Mouse (Mus musculus) erythroid progenitor cell, adult 5-6 weeks (primary cell): ENCODE data around the gene Ralgps1. TPM values are rescaled to one million over a fixed set of nuclear protein-coding genes. Genes with fewer than 3 reads are reported as not detected.
"Not testable (repeated sequence)": the region's sequence is repeated elsewhere in the genome, so short reads cannot be mapped to it uniquely, and the experiment has no call there.

Experiments used
- ATAC-seq: replicated peaks from 2 replicates; pipeline ENCODE4 v1.8.0; 2016; ENCODE audit warnings: moderate number of reproducible peaks, mild to moderate bottlenecking, moderate TSS enrichment, inconsistent platforms; ENCODE audit not compliant: poor library complexity, low FRiP score, severe bottlenecking
- total RNA-seq, 2 experiments: library from RNA; stranded (forward) in 1 of 2; stranded (reverse) in 1 of 2; fragments of 150-400 nt in 1 of 2; fragments of 186-747, 209-891 nt in 1 of 2; gene quantifications; 2 replicates each; pipeline versions ENCODE4 v1.2.3 to v1.2.4; 2015 to 2017; ENCODE audit warnings: low replicate concordance in 2 of 2

Gene Ralgps1
- total RNA-seq, 2 experiments from 2014 or later = not detected

- ATAC-seq = no peak
These were observed 150.5 kb downstream of the Ralgps1 start for GRCm38 (mm10) chr2:33220674-33221338.

GRCm38 (mm10) chr2:33220246-33220645 is 151.0 kb downstream of the Ralgps1 start:
- no peak for ATAC-seq

- no peak for ATAC-seq
These were observed 151.6 kb downstream of the Ralgps1 start for GRCm38 (mm10) chr2:33219637-33220036.

GRCm38 (mm10) chr2:33218903-33219625 is 152.2 kb downstream of the Ralgps1 start:
- no peak for ATAC-seq

- no peak for ATAC-seq
These were observed 153.9 kb downstream of the Ralgps1 start for GRCm38 (mm10) chr2:33217425-33217794.

GRCm38 (mm10) chr2:33216645-33217424 is 154.5 kb downstream of the Ralgps1 start:
- no peak for ATAC-seq

GRCm38 (mm10) chr2:33215700-33216509 is 155.4 kb downstream of the Ralgps1 start, which contains the start of gene Angptl2:
Gene Angptl2, plus strand, starts transcription at chr2:33216069.
- ATAC-seq = no peak

- no peak for ATAC-seq
These were observed 156.0 kb downstream of the Ralgps1 start for GRCm38 (mm10) chr2:33215177-33215699.

- ATAC-seq = not testable (repeated sequence)
These were observed 160.0 kb downstream of the Ralgps1 start for GRCm38 (mm10) chr2:33211263-33211662.

GRCm38 (mm10) chr2:33210841-33211240 is 160.4 kb downstream of the Ralgps1 start:
- ATAC-seq = no peak

GRCm38 (mm10) chr2:33208134-33208533 is 163.2 kb downstream of the Ralgps1 start:
- no peak for ATAC-seq

GRCm38 (mm10) chr2:33207069-33207468 is 164.2 kb downstream of the Ralgps1 start:
- no peak for ATAC-seq

GRCm38 (mm10) chr2:33205939-33206525 is 165.3 kb downstream of the Ralgps1 start:
- ATAC-seq = no peak

- no peak for ATAC-seq
These were observed 166.3 kb downstream of the Ralgps1 start for GRCm38 (mm10) chr2:33204980-33205379.

GRCm38 (mm10) chr2:33203284-33203683 is 168.0 kb downstream of the Ralgps1 start:
- ATAC-seq = no peak

GRCm38 (mm10) chr2:33200368-33201068 is 170.8 kb downstream of the Ralgps1 start:
- no peak for ATAC-seq

- ATAC-seq = no peak
These were observed 181.3 kb downstream of the Ralgps1 start for GRCm38 (mm10) chr2:33189976-33190375.

- ATAC-seq = no peak
These were observed 182.2 kb downstream of the Ralgps1 start for GRCm38 (mm10) chr2:33188925-33189670.
